Mouse (Mus musculus): ENCODE measurements around the gene Otx2. TPM values are rescaled to one million over a fixed set of nuclear protein-coding genes. Genes with fewer than 3 reads are reported as not detected.
"Not testable (repeated sequence)": the region's sequence is repeated elsewhere in the genome, so short reads cannot be mapped to it uniquely, and the experiment has no call there.

Otx2 gene
- polyA plus RNA-seq, 1 experiment from 2014 or later = 68.9 TPM

- no peak overlapping the region for H3K4me3 ChIP-seq
- WGBS = 50% methylated on average over 9 of the region's 9 CpGs
Observed at GRCm38 (mm10) chr14:48629404-48629803, 44.2 kb downstream of the Otx2 start.

GRCm38 (mm10) chr14:48626271-48626670 is 47.3 kb downstream of the Otx2 start:
- no peak overlapping the region for H3K27ac ChIP-seq
- H3K4me3 ChIP-seq = no peak overlapping the region
- no peaks in the 10 kb centered on the region for H3K36me3 ChIP-seq (replicated peaks)
- no peak for DNase-seq (ENCODE audit: extremely low spot score, low spot score)
- H3K9me3 ChIP-seq = no peaks in the 10 kb centered on the region
- peaks cover 16% of the 10 kb centered on the region for H3K4me1 ChIP-seq
- WGBS = 84% methylated on average over 4 of the region's 4 CpGs
- peaks cover 41% of the 10 kb centered on the region for H3K27me3 ChIP-seq (ENCODE audit: poor library complexity, severe bottlenecking)

More at GRCm38 (mm10) chr14:48629404-48629803, 44.2 kb downstream of the Otx2 start:
- DNase-seq (ENCODE audit: extremely low spot score, low spot score) = no peak
- Histone ChIP-seq H3K9me3 (no peaks in the 10 kb centered on the region), H3K27me3 (ENCODE audit: poor library complexity, severe bottlenecking) (peaks cover 41% of the 10 kb centered on the region), H3K4me1 (peaks cover 16% of the 10 kb centered on the region), H3K36me3 (replicated peaks) (no peaks in the 10 kb centered on the region), H3K27ac (no peak overlapping the region)

- DNase-seq (ENCODE audit: extremely low spot score, low spot score) = no peak
- H3K27me3 ChIP-seq (ENCODE audit: poor library complexity, severe bottlenecking) = peaks cover 36% of the 10 kb centered on the region
- no peaks in the 10 kb centered on the region for H3K36me3 ChIP-seq (replicated peaks)
- peaks cover 16% of the 10 kb centered on the region for H3K4me1 ChIP-seq
- WGBS = 84% methylated on average over 6 of the region's 6 CpGs
- no peak overlapping the region for H3K27ac ChIP-seq
- H3K4me3 ChIP-seq = no peak overlapping the region
- no peaks in the 10 kb centered on the region for H3K9me3 ChIP-seq
Observed at GRCm38 (mm10) chr14:48625331-48625694, 48.3 kb downstream of the Otx2 start.

DNA sequence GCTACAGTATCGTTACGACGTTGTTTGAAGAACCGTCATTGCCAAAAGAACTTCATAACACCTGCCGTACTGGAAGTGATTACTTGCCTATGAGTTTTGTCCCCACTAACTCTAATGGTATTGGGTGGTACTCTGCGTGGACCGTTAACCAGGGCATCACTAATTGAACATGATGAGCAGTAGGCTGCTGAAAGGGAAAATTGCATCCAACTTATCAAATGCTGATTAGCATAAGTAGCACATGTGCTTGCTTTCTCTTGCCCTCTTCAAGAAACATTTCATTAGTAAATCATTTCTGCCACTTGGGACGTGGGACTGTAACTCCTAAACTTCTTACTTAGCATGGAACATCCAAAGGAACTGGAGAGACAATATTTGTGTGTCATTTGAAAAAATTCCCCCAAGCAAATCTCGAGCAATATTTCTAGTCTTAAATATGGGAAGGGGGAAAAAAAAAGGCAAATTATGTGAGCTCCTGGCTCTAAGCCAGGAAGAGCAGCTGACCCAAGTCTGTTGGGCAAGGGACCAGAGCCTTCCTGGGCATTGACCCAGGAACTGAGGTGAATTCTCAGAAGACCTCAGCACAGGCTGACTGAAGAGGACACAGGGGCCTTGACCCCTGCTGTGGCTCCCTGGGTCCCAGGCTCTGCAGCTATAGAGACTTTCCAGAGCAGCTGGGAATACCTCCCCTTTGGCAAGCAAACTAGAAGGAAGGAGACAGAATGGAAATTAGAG is 48.9 kb downstream of the Otx2 start:
- H3K4me1 ChIP-seq = peaks cover 16% of the 10 kb centered on the region
- no peak overlapping the region for H3K27ac ChIP-seq
- no peak overlapping the region for H3K4me3 ChIP-seq
- WGBS = 88% methylated on average over 9 of the region's 9 CpGs
- no peaks in the 10 kb centered on the region for H3K36me3 ChIP-seq (replicated peaks)
- H3K27me3 ChIP-seq (ENCODE audit: poor library complexity, severe bottlenecking) = peaks cover 32% of the 10 kb centered on the region
- no peaks in the 10 kb centered on the region for H3K9me3 ChIP-seq
- no peak for DNase-seq (ENCODE audit: extremely low spot score, low spot score)

- not testable (repeated sequence) for H3K4me1 ChIP-seq; H3K36me3 ChIP-seq (replicated peaks); H3K27ac ChIP-seq; DNase-seq (ENCODE audit: extremely low spot score, low spot score); H3K4me3 ChIP-seq; H3K9me3 ChIP-seq
- peaks cover 30% of the 10 kb centered on the region for H3K27me3 ChIP-seq (ENCODE audit: poor library complexity, severe bottlenecking)
- 85% methylated on average over 9 of the region's 9 CpGs for WGBS
Observed at GRCm38 (mm10) chr14:48622726-48623125, 50.9 kb downstream of the Otx2 start.

GRCm38 (mm10) chr14:48616361-48616760 is 57.3 kb downstream of the Otx2 start:
- Histone ChIP-seq H3K36me3 (replicated peaks) (no peaks in the 10 kb centered on the region), H3K4me1 (peaks cover 19% of the 10 kb centered on the region), H3K27ac (no peak overlapping the region), H3K27me3 (ENCODE audit: poor library complexity, severe bottlenecking) (peaks cover 50% of the 10 kb centered on the region), H3K9me3 (no peaks in the 10 kb centered on the region), H3K4me3 (no peak overlapping the region)
- DNase-seq (ENCODE audit: extremely low spot score, low spot score) = no peak
- WGBS = 77% methylated on average over 5 of the region's 5 CpGs

GRCm38 (mm10) chr14:48608641-48609310 is 64.8 kb downstream of the Otx2 start:
- no peaks in the 10 kb centered on the region for H3K36me3 ChIP-seq (replicated peaks)
- DNase-seq (ENCODE audit: extremely low spot score, low spot score) = no peak
- peaks cover 3% of the 10 kb centered on the region; the same call in 1 of the 2 replicates for H3K9me3 ChIP-seq
- peaks cover 92% of the 10 kb centered on the region for H3K27me3 ChIP-seq (ENCODE audit: poor library complexity, severe bottlenecking)
- H3K4me1 ChIP-seq = peaks cover 16% of the 10 kb centered on the region
- H3K27ac ChIP-seq = no peak overlapping the region
- WGBS = 82% methylated on average over 15 of the region's 15 CpGs
- H3K4me3 ChIP-seq = no peak overlapping the region

Other genes starting within 250 kb of the Otx2 start
- gene Tmem260, start 227.7 kb downstream of the Otx2 start, polyA plus RNA-seq (2016; fragmentation: Nextera tagmentation; extraction: Ambion mirVana) = 18.5 and 18.7 TPM in 2 replicates

Data from forebrain, embryonic 10.5 days (tissue).